Mouse (Mus musculus): ENCODE results near the gene Slc25a39.

DNA sequence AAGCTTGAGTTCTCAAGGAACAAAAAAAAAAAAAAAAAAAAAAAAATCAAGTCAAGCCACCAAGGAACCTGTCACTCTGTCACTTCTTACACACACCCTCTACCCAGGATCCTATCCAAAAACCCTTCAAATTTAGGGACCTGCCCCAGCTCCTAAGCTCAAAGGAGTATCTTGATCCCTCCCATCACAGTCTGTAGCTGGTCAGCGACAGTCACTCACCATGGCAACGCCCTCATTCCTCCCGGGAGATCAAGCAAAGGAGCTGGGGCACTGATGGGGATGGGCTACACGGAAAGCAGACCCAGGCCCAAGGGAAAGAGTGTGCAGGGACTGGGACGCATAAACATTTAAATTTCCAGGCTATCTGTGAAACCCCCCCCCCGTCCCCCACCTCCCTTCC lies 37.0 kb upstream of the Slc25a39 start:
- TF ChIP-seq CTCF (IDR thresholded peaks at IDR 0.05; ENCODE audit: insufficient read depth, low read depth, low read length) = no peak
- TF ChIP-seq POLR2A (IDR thresholded peaks at IDR 0.05; ENCODE audit: insufficient read depth, low read depth, low read length) = no peak

Data from olfactory bulb, adult 2 months (tissue).